Mouse (Mus musculus) intestine, embryonic 14.5 days (tissue): ENCODE measurements at regions not wholly inside any gene's neighbourhood (a gene's known extent, or its start where the extent isn't known, plus 50 kb on each side); places are given as distances from the start of the nearest gene placed in this dataset.

Experiments
- ATAC-seq: fragments of 200-750 bp; cut with Nextera tagmentation; replicated peaks from 2 replicates; pipeline ENCODE4 v1.8.0; 2017; ENCODE audit warnings: low read depth, moderate number of reproducible peaks, moderate TSS enrichment, moderate library complexity; ENCODE audit not compliant: low FRiP score, low TSS enrichment
- DNase-seq: peaks from one replicate; pipeline ENCODE4 v3.0.0-alpha.2; 2018; ENCODE audit warnings: low spot score
- H3K27ac ChIP-seq: fragments of 300-500 bp; sonication (generic); 2 replicates; pipeline ENCODE4 v1.5.1; 2014; ENCODE audit warnings: low read depth, mild to moderate bottlenecking, control low read depth
- H3K27me3 ChIP-seq: fragments of 300-500 bp; sonication (generic); replicated peaks from 2 replicates; pipeline ENCODE4 v1.6.1; 2014; ENCODE audit warnings: low read length, control low read depth; ENCODE audit not compliant: control insufficient read depth, insufficient read depth
- H3K36me3 ChIP-seq: fragments of 300-500 bp; sonication (generic); 2 replicates; pipeline ENCODE4 v1.6.1; 2014; ENCODE audit warnings: low read length, control low read depth; ENCODE audit not compliant: control insufficient read depth, insufficient read depth
- H3K4me1 ChIP-seq: fragments of 300-500 bp; sonication (generic); replicated peaks from 2 replicates; pipeline ENCODE4 v1.6.1; 2014; ENCODE audit warnings: low read length, control low read depth, mixed read lengths; ENCODE audit not compliant: control insufficient read depth, insufficient read depth
- H3K4me2 ChIP-seq: fragments of 300-500 bp; sonication (generic); 2 replicates; pipeline ENCODE4 v1.6.1; 2014; ENCODE audit warnings: low read length
- H3K4me3 ChIP-seq: fragments of 300-500 bp; sonication (generic); 2 replicates; pipeline ENCODE4 v1.5.1; 2014; ENCODE audit warnings: low read depth, low read length, control low read depth, mixed read lengths
- H3K9ac ChIP-seq: fragments of 300-500 bp; sonication (generic); 2 replicates; pipeline ENCODE4 v1.6.1; 2014; ENCODE audit warnings: mild to moderate bottlenecking, low read length
- H3K9me3 ChIP-seq: fragments of 300-500 bp; sonication (generic); 2 replicates; pipeline ENCODE4 v1.6.1; 2016; ENCODE audit warnings: low read length, control low read depth; ENCODE audit not compliant: control insufficient read depth
- WGBS: fragments of 180-500 bp; shearing (Covaris S2); extraction: QIAGEN DNeasy Blood & Tissue Kit; methylation state at CpG from one replicate; pipeline ENCODE4 v1.1.7; 2014; 5-methylcytosine and 5-hydroxymethylcytosine counted together

DNA sequence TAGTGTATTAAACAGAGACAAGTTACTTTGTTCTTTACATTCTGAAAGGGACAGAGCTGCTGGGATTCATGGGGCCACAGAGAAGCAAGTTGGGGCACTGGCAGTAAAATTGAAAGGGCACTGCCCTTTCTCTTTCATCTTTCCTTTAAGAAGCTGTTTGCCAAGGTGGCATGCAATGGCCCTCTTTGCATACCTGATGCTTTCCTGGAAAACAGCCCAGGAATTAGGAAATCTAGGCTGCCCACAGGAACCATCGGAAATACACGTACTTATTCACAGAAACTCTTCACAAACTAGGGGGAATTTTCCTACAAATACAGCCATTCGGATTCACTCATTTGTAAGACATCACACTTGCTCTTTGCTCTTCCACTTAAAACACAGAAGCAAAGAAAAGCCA is 278.3 kb upstream of the Gm765 start:
- no peak overlapping the region for H3K27ac ChIP-seq
- no peaks in the 10 kb centered on the region for H3K36me3 ChIP-seq
- no peaks in the 10 kb centered on the region for H3K27me3 ChIP-seq
- no peaks in the 10 kb centered on the region for H3K9me3 ChIP-seq
- ATAC-seq: no peak
- no peak overlapping the region for H3K4me3 ChIP-seq
- no peak overlapping the region for H3K9ac ChIP-seq
- H3K4me2 ChIP-seq: no peak overlapping the region
- H3K4me1 ChIP-seq: no peaks in the 10 kb centered on the region
- no peak for DNase-seq
- WGBS: 84% methylated on average over 3 of the region's 3 CpGs

DNA sequence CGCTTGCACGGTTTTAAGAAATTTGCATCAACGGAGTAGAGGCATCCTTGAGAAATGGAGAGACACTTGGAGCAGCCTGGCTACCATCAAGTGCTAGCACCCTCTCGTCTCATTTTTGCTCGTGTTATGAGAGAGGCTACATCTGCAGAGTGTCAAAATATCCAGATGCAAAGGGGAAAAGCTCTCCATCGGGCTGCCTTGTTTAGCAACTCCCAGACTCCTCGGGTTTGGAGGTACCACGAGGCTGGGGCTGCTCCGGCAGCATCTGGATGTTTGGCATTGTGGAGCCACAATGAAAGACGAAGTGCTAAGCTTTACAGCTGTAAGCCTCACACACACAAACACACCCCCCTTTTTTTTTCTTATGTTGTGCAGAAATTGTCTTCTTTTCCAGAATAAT is 270.5 kb upstream of the Gm765 start:
- Histone ChIP-seq H3K4me1 (0 out of 2 replicates have a peak, but pooled peaks cover 3% of the 10 kb centered on the region), H3K9ac (no peak overlapping the region), H3K27me3 (no peaks in the 10 kb centered on the region), H3K4me2 (no peak overlapping the region), H3K4me3 (no peak overlapping the region), H3K27ac (no peak overlapping the region), H3K36me3 (no peaks in the 10 kb centered on the region), H3K9me3 (no peaks in the 10 kb centered on the region)
- DNase-seq (no peak), ATAC-seq (no peak)
- WGBS: 34% methylated on average over 10 of the region's 10 CpGs

DNA sequence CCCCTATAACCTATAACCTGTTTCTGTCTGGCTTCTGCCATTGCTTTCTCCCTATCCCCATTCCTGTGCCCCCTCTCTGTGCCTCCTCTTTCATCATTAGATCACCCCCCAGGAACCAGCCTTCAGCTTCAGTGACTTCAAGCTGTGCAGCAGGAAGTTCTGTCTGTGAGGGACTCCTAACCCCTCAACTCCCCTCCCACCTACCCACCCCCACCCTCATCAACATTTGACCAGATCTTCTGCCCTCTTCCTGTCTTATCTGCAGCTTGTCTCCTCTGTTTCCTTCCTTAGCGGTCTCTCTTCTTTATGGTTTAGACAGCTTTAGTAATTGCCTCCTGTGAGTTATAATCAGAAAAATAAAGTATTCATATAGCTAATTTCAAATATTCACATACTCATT is 266.6 kb upstream of the Gm765 start:
- no peak overlapping the region for H3K4me2 ChIP-seq
- no peak overlapping the region for H3K4me3 ChIP-seq
- no peaks in the 10 kb centered on the region for H3K9me3 ChIP-seq
- H3K36me3 ChIP-seq: no peaks in the 10 kb centered on the region
- no peaks in the 10 kb centered on the region for H3K27me3 ChIP-seq
- H3K4me1 ChIP-seq: 0 out of 2 replicates have a peak, but pooled peaks cover 3% of the 10 kb centered on the region
- DNase-seq (no peak), ATAC-seq (no peak)
- H3K9ac ChIP-seq: no peak overlapping the region
- H3K27ac ChIP-seq: no peak overlapping the region
- WGBS: 50% methylated on average over 1 of the region's 1 CpGs

DNA sequence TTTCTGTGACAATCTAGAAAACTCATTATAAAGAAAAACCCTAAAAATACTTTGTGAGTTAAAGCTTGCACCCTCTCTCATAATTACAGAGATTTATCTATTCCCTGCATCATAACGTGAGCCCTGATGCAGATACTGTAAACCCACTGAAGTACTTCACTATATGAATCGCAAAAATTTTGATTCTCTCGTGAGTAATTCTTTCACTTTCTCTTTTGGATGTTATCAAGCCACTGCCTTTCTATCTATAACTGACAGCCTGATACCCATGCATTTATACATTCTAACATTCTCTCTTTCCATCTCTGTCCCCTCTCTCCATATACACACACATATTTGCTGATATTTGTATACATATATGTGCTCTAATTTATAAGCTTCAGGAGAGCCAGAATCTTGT is 264.1 kb upstream of the Gm765 start:
- H3K9ac ChIP-seq: no peak overlapping the region
- H3K4me2 ChIP-seq: no peak overlapping the region
- H3K27ac ChIP-seq: no peak overlapping the region
- DNase-seq (no peak), ATAC-seq (no peak)
- H3K27me3 ChIP-seq: no peaks in the 10 kb centered on the region
- WGBS: 70% methylated on average over 3 of the region's 3 CpGs
- H3K9me3 ChIP-seq: no peaks in the 10 kb centered on the region
- H3K4me1 ChIP-seq: no peaks in the 10 kb centered on the region
- H3K36me3 ChIP-seq: no peaks in the 10 kb centered on the region
- no peak overlapping the region for H3K4me3 ChIP-seq

DNA sequence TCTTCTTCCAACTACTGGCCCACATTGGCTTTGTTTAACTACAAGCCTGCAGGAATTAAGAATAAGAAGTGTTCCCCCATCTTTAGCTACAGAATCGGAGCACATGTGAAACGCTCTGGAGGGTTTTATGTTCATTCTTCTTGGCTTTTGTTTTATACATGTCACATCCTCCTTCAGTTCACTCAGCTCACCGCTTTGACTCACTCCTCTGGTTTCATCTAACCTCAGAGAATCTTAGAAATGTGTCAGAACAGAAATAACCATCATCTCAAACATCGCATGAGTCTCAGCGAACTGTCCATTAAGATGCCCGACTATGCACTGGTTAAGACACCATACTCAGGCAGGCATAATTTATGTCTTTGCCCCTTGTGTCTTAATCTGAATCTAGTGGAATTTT is 255.1 kb upstream of the Gm765 start:
- no peak overlapping the region for H3K27ac ChIP-seq
- 85% methylated on average over 6 of the region's 6 CpGs for WGBS
- no peak overlapping the region for H3K4me2 ChIP-seq
- no peak overlapping the region for H3K9ac ChIP-seq
- H3K4me1 ChIP-seq: no peaks in the 10 kb centered on the region
- no peak overlapping the region for H3K4me3 ChIP-seq
- no peaks in the 10 kb centered on the region for H3K9me3 ChIP-seq
- no peaks in the 10 kb centered on the region for H3K27me3 ChIP-seq
- H3K36me3 ChIP-seq: no peaks in the 10 kb centered on the region
- DNase-seq (no peak), ATAC-seq (no peak)

DNA sequence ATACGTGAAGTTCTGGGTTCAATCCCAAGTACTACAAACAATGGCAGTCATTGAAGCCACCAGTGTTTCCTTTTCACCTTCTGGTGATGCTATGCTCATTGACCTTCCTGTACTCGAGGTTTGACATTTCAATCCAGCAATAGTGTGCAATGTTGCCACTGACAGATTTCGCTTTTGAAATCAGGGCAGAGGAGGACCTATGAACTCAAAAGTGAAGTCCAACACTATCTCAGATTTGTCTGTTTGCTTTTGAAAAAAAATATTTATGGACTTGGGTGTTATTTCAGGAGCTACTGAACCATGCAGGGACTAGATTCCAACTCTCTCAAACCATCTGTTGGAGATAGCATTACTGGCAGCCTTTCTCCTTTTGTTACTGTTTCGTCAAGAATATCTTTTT is 248.4 kb upstream of the Gm765 start:
- no peak overlapping the region for H3K4me2 ChIP-seq
- H3K27ac ChIP-seq: no peak overlapping the region
- H3K9me3 ChIP-seq: no peaks in the 10 kb centered on the region
- no peaks in the 10 kb centered on the region for H3K4me1 ChIP-seq
- no peaks in the 10 kb centered on the region for H3K36me3 ChIP-seq
- H3K4me3 ChIP-seq: no peak overlapping the region
- ATAC-seq (no peak), DNase-seq (no peak)
- WGBS: 83% methylated on average over 4 of the region's 4 CpGs
- H3K9ac ChIP-seq: no peak overlapping the region
- H3K27me3 ChIP-seq: no peaks in the 10 kb centered on the region

DNA sequence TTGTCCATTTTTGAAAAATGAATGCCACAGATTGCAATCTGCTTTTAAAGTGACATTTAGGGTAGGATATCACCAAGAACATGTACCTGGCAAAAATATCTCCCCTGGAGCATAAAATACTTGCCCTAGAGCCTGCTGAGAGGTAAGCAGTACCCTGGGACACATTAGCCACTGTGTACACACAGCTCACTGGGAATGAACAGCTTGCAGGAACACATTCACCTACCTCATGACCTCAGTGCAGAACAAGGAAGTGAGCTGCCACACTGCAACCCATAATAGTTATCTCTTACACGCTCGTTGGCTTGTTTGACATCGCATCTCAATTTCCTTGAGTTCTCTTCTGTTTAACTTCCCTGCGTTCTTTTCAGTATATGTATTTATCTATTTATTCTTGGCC is 246.4 kb upstream of the Gm765 start:
- ATAC-seq: peak; percentile 86
- Histone ChIP-seq H3K9ac (no peak overlapping the region), H3K4me3 (no peak overlapping the region), H3K4me1 (peaks cover 3% of the 10 kb centered on the region; the same call in 1 of the 2 replicates), H3K36me3 (no peaks in the 10 kb centered on the region), H3K27ac (no peak overlapping the region), H3K4me2 (no peak overlapping the region), H3K9me3 (no peaks in the 10 kb centered on the region), H3K27me3 (no peaks in the 10 kb centered on the region)
- WGBS: 53% methylated on average over 4 of the region's 4 CpGs
- DNase-seq: no peak

DNA sequence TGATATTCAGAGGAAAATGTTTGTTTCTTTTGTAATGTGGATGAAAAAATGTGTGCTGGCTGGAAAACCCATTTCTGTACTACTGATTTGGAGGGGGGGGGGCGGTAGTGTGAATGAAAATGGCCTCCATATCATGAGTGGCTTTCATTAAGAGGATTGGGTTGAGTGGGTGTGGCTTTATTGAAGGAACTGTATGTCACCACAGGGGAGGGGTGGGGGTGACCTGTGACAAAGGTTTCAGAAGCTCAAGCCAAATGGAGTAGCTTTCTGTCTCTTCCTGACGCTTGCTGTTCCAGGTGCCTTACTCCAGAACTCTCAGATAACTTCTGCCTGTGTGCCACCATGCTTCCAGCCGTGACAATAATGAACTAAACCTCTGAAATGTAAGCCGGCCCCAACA is 242.0 kb upstream of the Gm765 start:
- Histone ChIP-seq H3K36me3 (no peaks in the 10 kb centered on the region), H3K27me3 (no peaks in the 10 kb centered on the region), H3K9me3 (no peaks in the 10 kb centered on the region), H3K4me1 (peaks cover 7% of the 10 kb centered on the region; the same call in 1 of the 2 replicates), H3K4me3 (no peak overlapping the region), H3K27ac (no peak overlapping the region), H3K9ac (no peak overlapping the region), H3K4me2 (no peak overlapping the region)
- DNase-seq (no peak), ATAC-seq (no peak)
- 85% methylated on average over 4 of the region's 4 CpGs for WGBS

DNA sequence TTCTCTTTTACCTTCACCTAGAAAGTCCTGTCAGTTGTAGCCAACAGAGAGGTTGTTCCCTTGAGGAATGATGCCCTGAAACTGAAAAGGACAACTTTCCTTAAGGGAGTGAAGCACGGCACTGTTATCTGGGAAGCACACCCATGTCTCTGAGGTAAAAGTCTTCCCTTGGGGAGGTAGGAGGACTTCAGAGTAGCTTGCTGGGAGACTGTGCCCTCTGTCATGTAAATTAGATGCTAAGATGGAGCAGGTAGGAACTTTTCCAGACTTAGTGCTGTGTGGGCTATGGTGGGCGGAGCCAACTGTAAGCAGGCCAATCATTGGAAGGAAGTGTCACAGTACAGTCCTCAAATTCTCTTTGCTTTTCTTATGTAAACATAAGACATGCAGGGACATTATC is 240.3 kb upstream of the Gm765 start:
- Histone ChIP-seq H3K9me3 (no peaks in the 10 kb centered on the region), H3K4me3 (no peak overlapping the region), H3K27ac (no peak overlapping the region), H3K36me3 (no peaks in the 10 kb centered on the region), H3K27me3 (no peaks in the 10 kb centered on the region), H3K4me1 (peaks cover 7% of the 10 kb centered on the region; the same call in 1 of the 2 replicates), H3K4me2 (no peak overlapping the region), H3K9ac (no peak overlapping the region)
- DNase-seq (no peak), ATAC-seq (no peak)
- WGBS: 61% methylated on average over 2 of the region's 2 CpGs
